In the genomic region with DNA sequence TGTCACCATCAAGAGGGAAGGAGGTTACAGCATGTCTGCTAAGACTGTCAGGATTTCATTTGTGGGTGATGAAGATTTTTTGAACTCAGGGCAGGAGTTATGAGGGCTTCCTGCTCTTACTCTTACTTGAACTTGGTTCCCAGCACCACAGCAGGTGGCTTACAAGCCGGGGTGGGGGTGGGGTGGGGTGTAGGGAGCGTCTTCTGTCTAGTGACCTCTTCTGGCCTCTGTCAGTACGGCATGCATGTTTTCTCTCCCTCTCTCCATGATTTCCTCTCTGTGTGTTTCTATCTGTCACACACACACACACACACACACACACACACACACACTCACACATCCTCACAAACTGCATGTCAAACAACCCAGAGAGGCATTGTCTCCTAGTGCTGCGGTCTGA, we compare ENCODE assay signal across 17 mouse cellular contexts.
DNase-seq lines count a peak whose midpoint lies in the region; ATAC-seq and TF ChIP-seq lines count a peak whose summit lies in the region.
"Had no signal": no experiment of that assay in that cellular context is flagged by ENCODE, and none has a peak within 500 bp of the region (broad histone marks: within the 10 kb centered on the region; RNA-seq: fewer than 3 reads in every experiment).

No protein-coding gene starts in this region.

- H3K36me3 ChIP-seq in embryonic facial prominence, embryonic 12.5 days: no peaks in the 10 kb centered on the region
- no peaks in the 10 kb centered on the region for H3K36me3 ChIP-seq in embryonic facial prominence, embryonic 10.5 days (replicated peaks)
- no peaks in the 10 kb centered on the region for H3K36me3 ChIP-seq in ES-E14 (ENCODE audit: control insufficient read depth, insufficient read depth, low read length, poor library complexity, severe bottlenecking)
- no peaks in the 10 kb centered on the region for H3K36me3 ChIP-seq in embryonic facial prominence, embryonic 15.5 days
- H3K36me3 ChIP-seq: forebrain, embryonic 10.5 days; liver, embryonic 12.5 days; midbrain, embryonic 12.5 days; neural tube, embryonic 13.5 days had no signal

- ATAC-seq in embryonic facial prominence, embryonic 12.5 days (ENCODE audit: insufficient number of reproducible peaks, insufficient read depth, low FRiP score, low TSS enrichment): no peak
- ATAC-seq in embryonic facial prominence, embryonic 15.5 days (ENCODE audit: insufficient number of reproducible peaks, low FRiP score, low TSS enrichment, low read depth): no peak
- ATAC-seq: liver, embryonic 12.5 days had no signal

- H3K27me3 ChIP-seq in embryonic facial prominence, embryonic 12.5 days: no peaks in the 10 kb centered on the region
- H3K27me3 ChIP-seq in embryonic facial prominence, embryonic 10.5 days (replicated peaks; ENCODE audit: low read depth, poor library complexity, severe bottlenecking): no peaks in the 10 kb centered on the region
- H3K27me3 ChIP-seq in embryonic facial prominence, embryonic 15.5 days: no peaks in the 10 kb centered on the region
- H3K27me3 ChIP-seq: liver, embryonic 12.5 days; neural tube, embryonic 13.5 days had no signal

- H3K4me1 ChIP-seq in embryonic facial prominence, embryonic 12.5 days: no peaks in the 10 kb centered on the region
- no peaks in the 10 kb centered on the region for H3K4me1 ChIP-seq in embryonic facial prominence, embryonic 10.5 days
- H3K4me1 ChIP-seq in ES-E14 (ENCODE audit: control insufficient read depth in 2 of 2, insufficient read depth in 2 of 2, low read length in 2 of 2, poor library complexity in 1 of 2): peaks cover 0 to 5% of the 10 kb centered on the region in 2 experiments; a peak in 1 of 4 replicates
- peaks cover 8% of the 10 kb centered on the region; the same call in 1 of the 2 replicates for H3K4me1 ChIP-seq in embryonic facial prominence, embryonic 15.5 days
- H3K4me1 ChIP-seq: forebrain, embryonic 10.5 days; liver, embryonic 12.5 days; midbrain, embryonic 12.5 days; neural tube, embryonic 13.5 days had no signal

- no peak for DNase-seq in embryonic facial prominence, embryonic 10.5 days (ENCODE audit: low spot score)
- DNase-seq in 3T3-L1 (ENCODE audit: low read depth, low spot score) (peak; percentile 40), ES-E14 (ENCODE audit: low read depth, low spot score) (peak; percentile 51)
- no peak for DNase-seq in kidney, postnatal 25 days
- DNase-seq in gastrocnemius, adult 8-10 months (ENCODE audit: low spot score in 2 of 2): no peak
- no peak for DNase-seq in neural tube, embryonic 10.5 days (ENCODE audit: extremely low spot score, low spot score)
- DNase-seq: cerebellum, adult 11-12 months; embryo, embryonic 11 days; kidney, adult 18-20 months; lung, postnatal 4 days; right cerebral cortex, adult 18-20 months had no signal

- in situ Hi-C loops in ES-E14 (cut with MboI; ENCODE audit: low sequenced_read_pairs in 2 of 2, unreplicated experiment in 2 of 2): no loop called here

- H3K9ac ChIP-seq in embryonic facial prominence, embryonic 12.5 days: no peak overlapping the region
- H3K9ac ChIP-seq in ES-E14 (ENCODE audit: insufficient read depth, low read depth, low read length, poor library complexity, severe bottlenecking): no peak overlapping the region
- no peak overlapping the region for H3K9ac ChIP-seq in embryonic facial prominence, embryonic 15.5 days
- H3K9ac ChIP-seq: liver, embryonic 12.5 days; midbrain, embryonic 12.5 days; neural tube, embryonic 13.5 days had no signal

- no peak overlapping the region for H3K4me3 ChIP-seq in embryonic facial prominence, embryonic 12.5 days
- H3K4me3 ChIP-seq in embryonic facial prominence, embryonic 10.5 days: no peak overlapping the region
- H3K4me3 ChIP-seq in ES-E14 (ENCODE audit: insufficient read depth in 1 of 2, low read depth in 1 of 2, low read length in 2 of 2, poor library complexity in 1 of 2, severe bottlenecking in 1 of 2): no peak overlapping the region
- no peak overlapping the region for H3K4me3 ChIP-seq in embryonic facial prominence, embryonic 15.5 days (replicated peaks)
- H3K4me3 ChIP-seq: forebrain, embryonic 10.5 days; liver, embryonic 12.5 days; midbrain, embryonic 12.5 days; neural tube, embryonic 13.5 days had no signal

- WGBS in embryonic facial prominence, embryonic 12.5 days: 50% methylated on average over 4 of the region's 4 CpGs
- 47% methylated on average over 4 of the region's 4 CpGs for WGBS in embryonic facial prominence, embryonic 10.5 days
- WGBS in embryonic facial prominence, embryonic 15.5 days: 40% methylated on average over 4 of the region's 4 CpGs

- H3K9me3 ChIP-seq in embryonic facial prominence, embryonic 12.5 days: no peaks in the 10 kb centered on the region
- 0 out of 2 replicates have a peak, but pooled peaks cover 2% of the 10 kb centered on the region for H3K9me3 ChIP-seq in embryonic facial prominence, embryonic 10.5 days
- H3K9me3 ChIP-seq in ES-E14 (ENCODE audit: control insufficient read depth, insufficient read depth, low read depth, low read length): no peaks in the 10 kb centered on the region
- H3K9me3 ChIP-seq in embryonic facial prominence, embryonic 15.5 days (replicated peaks): no peaks in the 10 kb centered on the region
- H3K9me3 ChIP-seq: forebrain, embryonic 10.5 days; liver, embryonic 12.5 days; midbrain, embryonic 12.5 days; neural tube, embryonic 13.5 days had no signal

- no peak overlapping the region for H3K4me2 ChIP-seq in embryonic facial prominence, embryonic 12.5 days (replicated peaks)
- no peak overlapping the region for H3K4me2 ChIP-seq in embryonic facial prominence, embryonic 15.5 days (replicated peaks)
- H3K4me2 ChIP-seq: liver, embryonic 12.5 days; midbrain, embryonic 12.5 days; neural tube, embryonic 13.5 days had no signal

- H3K27ac ChIP-seq in embryonic facial prominence, embryonic 12.5 days: peak overlapping the region; percentile 41; the same call in 1 of the 2 replicates
- no peak overlapping the region for H3K27ac ChIP-seq in embryonic facial prominence, embryonic 10.5 days (replicated peaks)
- H3K27ac ChIP-seq in ES-E14 (ENCODE audit: insufficient read depth, low read depth, low read length, poor library complexity, severe bottlenecking): 0 out of 2 replicates have a peak overlapping the region, but pooled peaks have one; percentile 47
- peak overlapping the region; percentile 76 for H3K27ac ChIP-seq in embryonic facial prominence, embryonic 15.5 days (replicated peaks)
- H3K27ac ChIP-seq: forebrain, embryonic 10.5 days; liver, embryonic 12.5 days; midbrain, embryonic 12.5 days; neural tube, embryonic 13.5 days had no signal

TF ChIP-seq in ES-E14, 5 proteins besides CTCF, POLR2A, EP300 and RAD21:
- TF ChIP-seq CHD2 (IDR thresholded peaks at IDR 0.05; ENCODE audit: low read depth, low read length) (no peak), ZC3H11A (IDR thresholded peaks at IDR 0.05; ENCODE audit: borderline replicate concordance, low read depth, low read length) (no peak), MAFK (IDR thresholded peaks at IDR 0.05; ENCODE audit: insufficient read depth, low read depth, low read length) (no peak), HCFC1 (IDR thresholded peaks at IDR 0.05; ENCODE audit: borderline replicate concordance, insufficient read depth, low read length) (no peak), ZNF384 (IDR thresholded peaks at IDR 0.05; ENCODE audit: low read depth, low read length) (no peak)

Comparison
In these comparisons a context has a peak if more than half of its experiments do, and no peak if none do; other contexts are left out.
1. DNase-seq: peak in 3T3-L1 (single experiment) and ES-E14 (single experiment); none in embryonic facial prominence, embryonic 10.5 days (single experiment), kidney, postnatal 25 days (0 of 2), gastrocnemius, adult 8-10 months (0 of 2) and neural tube, embryonic 10.5 days (single experiment).